Mouse (Mus musculus) brain, embryonic 14.5 days (tissue): ENCODE results near the gene Mab21l3. TPM values are rescaled to one million over a fixed set of nuclear protein-coding genes. Genes with fewer than 3 reads are reported as not detected.

Experiments used
- DNase-seq: peaks from one replicate; pipeline ENCODE4 v3.0.0-alpha.2; 2011; ENCODE audit warnings: low read depth
- CTCF ChIP-seq: fragments of 200-500 bp; IDR thresholded peaks from 2 replicates; pipeline ENCODE4 v1.5.1; 2012; ENCODE audit warnings: inconsistent platforms, mild to moderate bottlenecking, moderate library complexity, borderline replicate concordance; ENCODE audit not compliant: insufficient read depth, insufficient read length; ENCODE audit errors: extremely low read depth
- POLR2A ChIP-seq: fragments of 200-500 bp; IDR thresholded peaks from 2 replicates; pipeline ENCODE4 v1.6.1; 2012; ENCODE audit warnings: mild to moderate bottlenecking, inconsistent platforms, borderline replicate concordance; ENCODE audit not compliant: poor library complexity, insufficient read depth, insufficient read length, severe bottlenecking; ENCODE audit errors: extremely low read depth
- polyA plus RNA-seq: library from polyadenylated mRNA; depleted of rRNA; stranded (reverse); fragments of >200 nt; gene quantifications from 2 replicates; pipeline ENCODE4 v1.2.3, GENCODE M21; 2012

The Mab21l3 gene
- polyA plus RNA-seq, 1 experiment, result 0.51 TPM

GRCm38 (mm10) chr3:101806149-101806548 lies 42.6 kb downstream of the Mab21l3 start:
- peak; percentile 92 for DNase-seq
- peak; percentile 86 for TF ChIP-seq CTCF
- no peak for TF ChIP-seq POLR2A

- peak; percentile 26 for DNase-seq
- TF ChIP-seq CTCF, result no peak
- TF ChIP-seq POLR2A, result no peak
Observed at GRCm38 (mm10) chr3:101805562-101806004, 43.2 kb downstream of the Mab21l3 start.

GRCm38 (mm10) chr3:101804971-101805561 lies 43.7 kb downstream of the Mab21l3 start:
- TF ChIP-seq CTCF (no peak), POLR2A (no peak)
- no peak for DNase-seq

GRCm38 (mm10) chr3:101804331-101804730 lies 44.4 kb downstream of the Mab21l3 start:
- TF ChIP-seq POLR2A (no peak), CTCF (no peak)
- DNase-seq, result no peak

- DNase-seq, result no peak
- no peak for TF ChIP-seq CTCF
- no peak for TF ChIP-seq POLR2A
Observed at GRCm38 (mm10) chr3:101803764-101804163, 45.0 kb downstream of the Mab21l3 start.

GRCm38 (mm10) chr3:101802746-101803145 lies 46.0 kb downstream of the Mab21l3 start:
- TF ChIP-seq CTCF (no peak), POLR2A (no peak)
- no peak for DNase-seq

GRCm38 (mm10) chr3:101800596-101801018 lies 48.2 kb downstream of the Mab21l3 start:
- TF ChIP-seq POLR2A, result no peak
- TF ChIP-seq CTCF, result no peak
- no peak for DNase-seq

- DNase-seq, result no peak
- no peak for TF ChIP-seq POLR2A
- TF ChIP-seq CTCF, result no peak
Observed at GRCm38 (mm10) chr3:101799852-101800595, 48.7 kb downstream of the Mab21l3 start.

GRCm38 (mm10) chr3:101797830-101798709 lies 50.7 kb downstream of the Mab21l3 start:
- DNase-seq, result peak; percentile 86
- TF ChIP-seq CTCF (no peak), POLR2A (no peak)

- no peak for TF ChIP-seq POLR2A
- TF ChIP-seq CTCF, result no peak
- peak; percentile 60 for DNase-seq
Observed at GRCm38 (mm10) chr3:101796212-101796611, 52.5 kb downstream of the Mab21l3 start.
